Mouse (Mus musculus) adrenal gland, postnatal 10 days (tissue): ENCODE data around the gene Olfr510. TPM values are rescaled to one million over a fixed set of nuclear protein-coding genes. Genes with fewer than 3 reads are reported as not detected.
"Not testable (repeated sequence)": the region's sequence is repeated elsewhere in the genome, so short reads cannot be mapped to it uniquely, and the experiment has no call there.

ENCODE experiments used
- DNase-seq: peaks from one replicate; pipeline ENCODE4 v3.0.0; 2021; ENCODE audit warnings: mixed read lengths
- long read RNA-seq, 2 experiments: library from polyadenylated mRNA; stranded (forward); transcript quantifications; one replicate each; pipeline ENCODE4 v2.0.0; 2021
- total RNA-seq, 2 experiments: library from RNA; stranded (reverse); gene quantifications; 2 replicates each; pipeline ENCODE4 v1.2.3; 2021

The Olfr510 gene
- not detected for total RNA-seq
- long read RNA-seq, experiment 1, result 0 reads
- long read RNA-seq, experiment 2, result 0 reads

GRCm38 (mm10) chr7:108666118-108666517, at the start of gene Olfr510:
Gene Olfr510 (plus strand): TSS chr7:108666418.
- no peak for DNase-seq

GRCm38 (mm10) chr7:108616781-108617180, 49.4 kb upstream of the Olfr510 start:
- not testable (repeated sequence) for DNase-seq

- no peak for DNase-seq
Measured at GRCm38 (mm10) chr7:108621514-108621913, 44.7 kb upstream of the Olfr510 start, which contains the start of gene Olfr507. Gene Olfr507 (plus strand): TSS chr7:108621814.

GRCm38 (mm10) chr7:108629694-108630093, 36.5 kb upstream of the Olfr510 start, which contains the start of gene Olfr508:
Gene Olfr508 (plus strand): TSS chr7:108629994.
- DNase-seq, result no peak

- no peak for DNase-seq
Measured at GRCm38 (mm10) chr7:108651806-108652205, 14.4 kb upstream of the Olfr510 start, which contains the start of gene Olfr509. Gene Olfr509 (minus strand): TSS chr7:108651906.

GRCm38 (mm10) chr7:108662419-108662818, 3.8 kb upstream of the Olfr510 start:
- DNase-seq, result no peak

GRCm38 (mm10) chr7:108671058-108671457, 4.8 kb downstream of the Olfr510 start:
- DNase-seq, result no peak

GRCm38 (mm10) chr7:108678886-108679285, 12.7 kb downstream of the Olfr510 start:
- no peak for DNase-seq

- no peak for DNase-seq
Measured at GRCm38 (mm10) chr7:108713020-108713419, 46.8 kb downstream of the Olfr510 start, which contains the start of gene Olfr512. Gene Olfr512 (plus strand): TSS chr7:108713320.

Other genes starting within 250 kb of the Olfr510 start
- gene Olfr497, start 246.0 kb upstream of the Olfr510 start, total RNA-seq, result not detected
- gene Olfr498, start 201.1 kb upstream of the Olfr510 start, total RNA-seq, result not detected
- not detected for gene Olfr502, start 141.4 kb upstream of the Olfr510 start, total RNA-seq
- gene Olfr503, start 121.9 kb upstream of the Olfr510 start, total RNA-seq, result not detected
- not detected for gene Olfr504, start 100.6 kb upstream of the Olfr510 start, total RNA-seq
- gene Olfr506, start 55.6 kb upstream of the Olfr510 start, total RNA-seq, result not detected
- gene Olfr507, start 44.6 kb upstream of the Olfr510 start, total RNA-seq, result not detected
- gene Olfr508, start 36.4 kb upstream of the Olfr510 start, total RNA-seq, result not detected
- not detected for gene Olfr509, start 14.5 kb upstream of the Olfr510 start, total RNA-seq
- not detected for gene Olfr512, start 46.9 kb downstream of the Olfr510 start, total RNA-seq
- gene Olfr513, start 84.6 kb downstream of the Olfr510 start, total RNA-seq, result not detected
- not detected for gene Olfr514, start 159.6 kb downstream of the Olfr510 start, total RNA-seq
- not detected for gene Olfr516, start 184.1 kb downstream of the Olfr510 start, total RNA-seq
- not detected for gene Olfr517, start 206.0 kb downstream of the Olfr510 start, total RNA-seq
- gene Olfr518, start 218.6 kb downstream of the Olfr510 start, total RNA-seq, result not detected
- gene Olfr519, start 228.0 kb downstream of the Olfr510 start, total RNA-seq, result not detected